Mouse (Mus musculus) spleen, adult 2 months (tissue): Measurements from ENCODE around the gene Eng.

Experiments used
- CTCF ChIP-seq: fragments of 200-500 bp; IDR thresholded peaks from 2 replicates; pipeline ENCODE4 v1.5.1; 2011; ENCODE audit warnings: mild to moderate bottlenecking, inconsistent platforms; ENCODE audit not compliant: insufficient read depth, insufficient read length, insufficient replicate concordance; ENCODE audit errors: extremely low read depth
- POLR2A ChIP-seq: fragments of 200-500 bp; IDR thresholded peaks from 2 replicates; pipeline ENCODE4 v1.6.1; 2011; ENCODE audit warnings: low read depth, low read length, inconsistent platforms

- TF ChIP-seq CTCF (no peak), POLR2A (no peak)
Observed at GRCm38 (mm10) chr2:32669876-32670275, 23.5 kb downstream of the Eng start.
